Mouse (Mus musculus) embryo, embryonic 10 days (tissue): ENCODE measurements around the gene Cbx1.

ENCODE experiments used
- DNase-seq: peaks from one replicate; pipeline ENCODE4 v3.0.0-alpha.2; 2015; ENCODE audit warnings: low spot score

Cbx1 gene

DNA sequence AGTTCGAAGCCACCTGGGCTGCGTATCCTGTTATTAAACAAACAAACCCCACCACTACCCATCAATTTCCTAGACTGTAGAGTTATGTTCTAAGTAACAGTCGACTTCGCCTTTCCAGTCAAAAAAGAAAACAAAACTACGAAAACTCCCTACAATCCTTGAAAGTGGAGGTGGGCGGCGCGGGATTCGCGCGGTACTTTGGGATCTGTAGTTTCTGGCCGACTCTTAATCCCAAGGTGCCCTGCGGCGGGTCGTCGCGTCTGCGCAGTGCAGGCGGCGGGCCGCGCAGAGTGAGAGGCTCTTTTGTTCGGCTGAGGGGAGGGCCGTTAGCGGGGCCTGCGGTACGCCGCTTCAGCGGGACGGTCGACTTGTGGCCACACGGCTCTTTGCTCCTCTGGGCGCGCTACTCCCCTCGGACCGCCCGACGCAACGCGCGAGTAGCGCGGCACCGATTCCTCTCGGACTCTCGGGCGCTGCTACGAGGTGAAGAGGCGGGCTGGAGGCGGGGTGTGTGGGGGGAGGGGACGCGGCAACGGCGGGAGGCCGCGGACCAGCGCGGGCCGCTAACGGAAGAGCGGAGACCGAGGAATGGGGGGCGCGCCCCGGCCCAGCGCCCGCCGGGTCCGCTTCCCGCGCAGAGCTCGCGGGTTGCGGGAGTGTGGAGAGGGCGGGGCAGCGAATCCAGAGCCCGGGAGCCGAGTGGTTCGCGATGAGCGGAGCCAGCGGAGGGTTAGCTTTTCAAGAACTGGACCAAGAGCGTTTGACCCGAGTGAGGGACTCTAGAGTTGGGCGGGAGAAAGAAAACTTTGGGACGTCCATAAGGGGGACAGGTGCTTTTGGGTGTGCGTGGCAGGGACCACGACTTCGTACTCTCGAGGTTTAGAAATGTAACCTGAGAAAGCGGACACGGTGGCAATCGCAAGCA lies at the start of gene Cbx1:
TSS of gene Cbx1 (plus strand) at position 257 of the 925 bp plus-strand sequence.
- peak; percentile 97 for DNase-seq

DNA sequence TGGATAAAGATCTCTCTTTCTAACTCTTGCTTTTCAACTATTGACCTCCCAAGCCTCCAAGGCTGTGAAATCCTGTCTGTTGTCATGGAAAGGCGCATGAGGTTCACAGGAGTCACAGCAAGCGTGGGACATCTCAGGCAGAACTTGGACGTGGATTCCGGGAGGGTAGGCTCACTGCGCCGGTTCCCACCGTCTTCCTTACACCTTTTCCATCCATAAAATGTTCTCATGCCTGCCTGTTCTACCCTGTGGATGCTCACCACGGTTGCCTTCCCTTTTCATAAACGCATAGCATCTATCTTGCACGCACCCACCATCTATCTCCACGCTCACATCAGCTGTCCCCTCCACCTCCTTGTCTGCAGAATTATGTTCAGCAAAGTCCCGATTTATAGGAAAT lies 48.1 kb upstream of the Cbx1 start:
- no peak for DNase-seq

DNA sequence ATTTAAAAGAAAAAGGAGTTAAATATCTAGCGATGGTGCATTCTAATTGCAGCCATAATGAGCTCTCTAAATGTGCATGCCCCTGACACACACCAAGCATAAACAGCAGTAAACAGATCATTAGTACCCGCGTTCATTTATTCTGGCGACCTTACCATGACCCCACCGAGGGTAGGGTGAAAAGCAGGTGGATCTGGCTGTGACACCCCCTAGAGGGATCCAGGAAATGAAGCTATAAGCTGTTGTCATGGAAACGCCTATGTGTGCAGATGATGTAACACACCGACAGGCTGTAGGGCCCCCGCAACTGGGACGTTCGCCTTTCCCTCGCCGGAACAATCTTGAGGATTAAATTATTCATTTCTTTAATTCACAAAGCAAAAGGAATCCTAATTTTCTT lies 46.9 kb upstream of the Cbx1 start:
- DNase-seq = peak; percentile 57

DNA sequence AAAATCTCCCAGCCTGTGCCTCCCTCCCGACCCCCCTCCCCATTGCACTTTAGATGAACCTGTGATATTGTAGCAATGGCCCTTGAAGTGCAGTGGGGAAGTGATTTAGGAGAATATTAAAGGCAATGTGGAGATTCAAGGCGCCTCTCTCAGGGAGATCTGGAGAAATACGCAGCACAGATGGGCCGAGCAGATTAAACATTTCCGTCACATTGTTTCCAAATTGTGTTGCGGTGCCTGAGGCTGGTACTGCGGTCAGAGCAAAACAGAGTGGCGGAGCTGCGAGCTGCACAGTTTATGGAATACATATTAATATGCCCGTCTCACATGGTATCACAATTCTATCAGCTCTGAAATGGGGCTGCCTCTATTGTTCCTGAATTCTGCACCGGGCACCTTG lies 45.9 kb upstream of the Cbx1 start:
- no peak for DNase-seq

DNA sequence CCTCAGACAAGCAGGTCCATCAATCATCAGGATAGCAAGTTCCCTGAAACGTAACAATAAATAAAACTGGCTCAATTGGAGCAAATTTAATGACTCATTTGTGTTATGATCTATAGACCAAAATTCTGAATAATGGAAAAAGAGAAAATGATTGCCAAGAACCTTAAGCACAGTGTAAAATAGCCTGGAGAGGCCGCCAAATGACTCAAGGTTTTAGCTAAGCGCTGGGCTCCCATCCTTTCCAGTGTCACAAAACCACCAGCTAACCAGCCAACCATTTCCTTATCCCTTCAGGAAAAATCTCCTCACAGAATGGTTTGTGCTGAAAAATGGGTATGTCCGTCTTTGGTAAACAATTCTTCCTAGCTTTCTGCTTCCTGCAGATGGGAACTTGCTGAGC lies 45.0 kb upstream of the Cbx1 start:
- DNase-seq = no peak

DNA sequence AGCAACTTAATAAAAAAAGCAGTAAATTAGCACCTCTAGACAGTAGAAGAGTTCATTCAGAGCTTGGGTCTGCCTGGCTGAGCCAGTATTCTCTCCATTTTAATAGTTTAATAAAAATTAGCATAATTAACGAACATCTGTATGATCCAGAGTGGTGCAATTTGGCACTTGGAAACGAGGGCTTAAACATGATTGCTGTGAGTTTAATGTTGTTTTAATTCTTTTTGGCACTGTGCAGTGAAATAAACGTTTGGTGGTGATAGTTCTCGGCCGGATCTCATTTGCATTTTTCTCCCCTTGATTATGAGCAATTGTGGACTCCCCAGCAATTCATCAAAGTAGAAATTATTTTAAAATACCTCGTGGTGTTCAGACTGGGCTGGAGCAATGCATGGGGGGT lies 42.3 kb upstream of the Cbx1 start:
- no peak for DNase-seq

DNA sequence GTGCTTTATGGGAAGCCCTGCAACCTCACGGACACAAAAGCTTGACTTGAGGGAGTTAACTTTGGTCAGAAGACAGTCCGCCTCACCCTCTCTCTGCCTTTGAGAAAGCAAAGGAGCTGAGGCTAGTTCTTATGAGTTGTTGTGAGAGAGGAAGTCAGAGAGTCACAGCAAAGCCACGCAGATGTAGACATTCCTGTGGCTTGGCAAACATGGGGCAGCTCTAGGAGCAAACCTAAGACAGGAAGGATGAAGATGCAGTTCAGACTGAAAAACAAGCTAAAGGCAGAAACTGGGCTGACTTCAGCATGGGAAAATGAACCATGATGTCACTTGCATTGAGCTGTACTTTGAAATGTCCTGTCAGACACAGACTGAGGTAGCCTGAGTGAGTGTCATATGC lies 41.4 kb upstream of the Cbx1 start:
- no peak for DNase-seq

DNA sequence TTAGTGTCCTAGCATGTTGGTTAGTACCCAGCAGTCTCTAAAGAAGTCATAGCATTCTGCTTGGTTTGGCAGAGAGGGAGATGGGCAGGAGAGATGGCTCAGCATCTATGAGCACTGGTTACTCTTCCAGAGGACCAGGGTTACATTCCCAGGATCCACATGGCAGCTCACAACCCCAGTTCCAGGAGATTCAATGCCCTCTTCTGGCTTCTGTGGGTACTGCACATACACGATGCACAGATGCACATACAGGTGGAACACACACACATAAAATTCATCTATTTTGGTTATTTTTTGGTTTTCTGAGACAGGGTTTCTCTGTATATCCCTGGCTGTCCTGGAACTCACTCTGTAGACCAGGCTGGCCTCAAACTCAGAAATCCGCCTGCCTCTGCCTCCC lies 33.6 kb upstream of the Cbx1 start:
- DNase-seq = no peak

DNA sequence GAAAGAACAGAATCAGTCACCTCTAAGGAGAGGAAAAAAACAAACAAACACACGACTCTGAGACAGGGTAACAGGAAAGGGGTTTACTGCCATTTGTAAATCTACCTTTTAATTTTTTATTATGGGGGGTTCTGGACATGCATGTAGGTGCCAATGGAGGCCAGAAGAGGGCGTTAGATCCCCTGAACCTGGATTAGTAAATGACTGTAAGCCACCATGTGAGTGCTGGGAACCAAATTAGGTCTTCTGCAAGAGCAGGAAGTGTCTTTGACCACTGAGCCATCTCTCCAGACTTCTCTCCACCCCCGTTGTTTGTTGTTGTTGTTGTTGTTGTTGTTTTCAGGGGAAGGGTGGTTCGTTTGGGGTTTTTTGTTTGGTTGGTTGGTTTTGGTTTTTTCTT lies 31.5 kb upstream of the Cbx1 start:
- DNase-seq = no peak

DNA sequence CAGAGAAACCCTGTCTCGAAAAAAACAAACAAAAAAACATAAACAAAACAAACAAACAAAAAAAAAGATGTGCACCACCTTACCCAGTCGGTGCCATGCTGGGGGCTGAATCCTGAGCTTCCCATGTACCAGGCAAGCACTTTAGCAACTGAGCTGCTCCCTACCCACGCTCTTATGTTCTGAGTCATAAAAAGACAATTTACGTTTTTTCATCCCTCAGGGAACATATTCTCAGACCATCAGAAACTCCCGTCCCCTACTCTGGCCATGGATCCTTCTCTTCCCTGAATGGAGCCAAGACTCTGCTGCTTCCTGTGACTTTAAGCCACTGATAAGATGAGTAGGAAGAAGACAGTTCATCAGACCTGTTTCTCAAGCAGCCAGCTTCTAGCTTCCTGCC lies 30.5 kb upstream of the Cbx1 start:
- no peak for DNase-seq

DNA sequence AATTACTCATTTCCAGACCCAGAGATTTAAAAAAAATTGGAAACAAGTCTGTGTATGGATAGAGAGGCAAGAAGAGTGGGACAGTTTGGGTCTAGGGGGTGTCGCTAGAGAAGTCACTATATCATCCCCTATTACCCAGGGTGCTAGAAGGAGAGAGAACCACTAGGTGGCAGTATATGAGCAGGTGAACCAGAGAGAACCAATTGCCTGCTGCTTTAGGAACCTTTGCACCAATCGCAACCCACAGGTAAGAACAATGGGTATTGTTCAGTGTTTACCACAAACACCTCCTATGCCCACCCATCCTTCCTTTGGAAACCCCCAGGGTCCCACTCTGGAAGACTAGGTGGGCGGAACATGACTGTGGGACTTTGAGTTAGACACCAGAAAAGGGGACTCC lies 28.9 kb upstream of the Cbx1 start:
- peak; percentile 79 for DNase-seq

DNA sequence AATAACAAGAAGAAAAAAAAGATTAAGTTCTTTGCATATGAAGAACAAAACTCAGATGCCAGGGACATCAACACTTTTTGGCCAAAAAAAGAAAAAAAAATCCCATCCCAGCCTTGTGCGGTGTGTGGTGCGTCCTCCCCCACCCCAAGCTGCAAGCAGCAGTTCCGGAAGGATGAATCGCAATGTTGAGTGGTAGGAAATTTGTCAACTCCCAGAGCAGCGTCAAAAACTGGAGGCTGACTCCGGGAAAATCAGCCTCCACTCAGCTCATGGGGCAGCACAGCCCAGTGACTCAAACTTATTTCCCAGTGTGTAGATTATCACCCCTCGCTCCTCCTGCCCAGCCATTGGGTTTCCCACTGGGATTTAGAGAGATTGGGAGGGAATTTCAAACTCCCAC lies 26.9 kb upstream of the Cbx1 start:
- no peak for DNase-seq

DNA sequence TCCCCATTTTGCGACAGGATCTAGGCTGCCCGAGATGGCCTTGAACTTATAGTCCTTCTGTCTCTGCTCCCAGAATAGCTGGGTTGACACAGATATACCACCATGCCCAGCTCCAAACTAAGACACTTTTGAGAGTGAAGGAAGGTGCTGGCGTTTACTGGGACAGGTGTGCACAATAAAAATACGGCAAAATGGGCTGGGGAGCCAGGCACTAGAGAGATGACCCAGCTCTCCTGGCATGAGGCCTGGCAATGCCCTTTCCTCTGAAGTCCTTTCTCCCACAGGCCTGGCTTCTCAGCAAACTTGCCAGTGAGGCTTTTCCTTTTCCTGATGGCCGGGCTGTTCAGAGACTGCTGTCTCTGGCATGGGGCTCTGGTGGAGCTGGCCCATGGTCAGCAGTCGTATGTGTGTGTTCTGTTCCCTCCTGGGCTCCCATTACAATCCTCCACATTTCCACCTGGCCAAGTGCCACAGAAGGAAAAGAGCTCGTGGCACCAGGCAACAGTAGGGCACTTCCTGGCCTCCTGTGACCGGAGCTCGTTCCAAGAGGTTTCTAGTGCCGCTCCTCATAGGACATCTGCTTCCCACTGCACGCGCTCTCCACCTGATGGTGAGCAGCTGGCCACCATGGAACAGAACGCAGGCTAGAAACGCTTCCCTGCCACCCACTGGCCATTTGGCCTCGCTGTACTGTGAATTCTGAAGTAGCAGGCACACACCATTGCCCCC lies 26.0 kb upstream of the Cbx1 start:
- no peak for DNase-seq

DNA sequence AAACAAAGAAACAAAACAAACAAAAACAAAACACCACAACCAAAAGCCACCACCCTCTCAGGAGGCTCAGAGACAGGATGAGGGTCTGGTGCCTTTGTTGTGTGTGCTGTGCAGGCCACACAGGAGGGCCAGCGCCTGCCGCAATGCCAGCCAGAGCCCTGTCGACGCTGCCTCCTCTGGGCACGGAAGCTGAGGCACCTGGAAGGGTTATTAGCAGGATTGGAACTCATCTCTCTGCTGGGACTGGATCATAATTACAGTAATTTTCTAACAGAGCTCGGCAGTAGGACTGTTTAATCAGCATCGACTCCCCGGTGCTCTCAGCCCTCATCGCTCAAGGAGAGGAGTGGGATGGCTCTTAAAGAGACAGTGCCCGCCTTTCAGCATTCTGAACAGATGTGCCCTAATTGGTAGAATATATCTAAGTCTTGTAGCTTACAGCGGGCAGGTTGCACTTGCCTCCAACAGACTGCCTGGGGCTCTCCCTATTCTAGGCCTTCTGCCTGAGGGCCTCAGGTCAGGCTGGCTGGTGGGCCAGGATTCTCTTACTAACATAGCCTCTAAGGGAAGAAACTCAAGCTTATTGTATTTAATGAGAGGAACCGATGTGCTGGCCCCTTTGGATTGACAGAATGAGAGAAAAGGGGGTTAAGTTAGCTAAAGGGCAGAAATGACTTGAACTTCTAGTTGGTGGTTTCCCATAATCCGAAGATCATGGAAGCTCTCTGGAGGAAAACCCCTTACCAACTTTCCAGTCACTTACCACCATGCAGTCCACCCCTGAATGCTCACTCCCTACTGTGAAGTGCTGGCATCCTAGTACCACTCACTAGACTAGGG lies 24.2 kb upstream of the Cbx1 start:
- DNase-seq = no peak

DNA sequence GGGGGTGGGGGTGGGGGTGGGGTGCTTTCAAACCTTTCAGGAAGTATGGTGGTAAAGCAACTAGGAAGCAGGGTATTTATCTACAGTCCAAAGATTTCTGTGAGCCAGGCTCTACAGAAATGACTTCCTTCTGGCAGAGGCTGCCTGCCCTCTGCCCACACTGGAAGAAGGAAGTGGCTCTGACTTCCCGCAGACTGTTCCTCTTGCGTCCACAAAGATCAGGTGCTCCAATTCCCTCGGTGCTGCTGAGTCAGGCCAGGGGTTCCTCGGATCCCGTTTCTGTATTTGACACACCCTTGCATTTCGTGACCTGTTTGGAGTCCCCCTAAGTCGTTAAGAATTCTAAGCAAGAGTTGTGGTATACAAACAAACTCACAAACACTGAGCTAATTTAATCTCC lies 23.3 kb upstream of the Cbx1 start:
- no peak for DNase-seq

DNA sequence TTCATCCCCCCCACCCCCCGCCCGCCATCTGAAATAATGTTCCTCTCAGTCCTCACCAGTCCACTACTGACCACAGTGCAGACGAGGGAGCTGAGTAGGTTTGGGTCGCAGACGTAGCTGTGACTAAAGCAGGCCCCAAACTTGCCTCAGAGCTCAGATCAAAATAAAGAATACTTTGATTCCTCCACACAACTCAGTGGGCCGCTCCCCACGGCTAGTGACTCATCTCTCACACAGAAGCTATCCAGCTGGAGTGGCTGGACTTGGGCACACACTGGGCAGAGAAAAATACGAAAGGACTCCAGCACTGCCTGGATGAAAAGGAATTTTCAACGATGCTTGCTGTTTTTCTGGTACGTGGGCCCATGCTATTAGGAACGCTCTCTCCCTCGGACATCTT lies 22.4 kb upstream of the Cbx1 start:
- DNase-seq = no peak

DNA sequence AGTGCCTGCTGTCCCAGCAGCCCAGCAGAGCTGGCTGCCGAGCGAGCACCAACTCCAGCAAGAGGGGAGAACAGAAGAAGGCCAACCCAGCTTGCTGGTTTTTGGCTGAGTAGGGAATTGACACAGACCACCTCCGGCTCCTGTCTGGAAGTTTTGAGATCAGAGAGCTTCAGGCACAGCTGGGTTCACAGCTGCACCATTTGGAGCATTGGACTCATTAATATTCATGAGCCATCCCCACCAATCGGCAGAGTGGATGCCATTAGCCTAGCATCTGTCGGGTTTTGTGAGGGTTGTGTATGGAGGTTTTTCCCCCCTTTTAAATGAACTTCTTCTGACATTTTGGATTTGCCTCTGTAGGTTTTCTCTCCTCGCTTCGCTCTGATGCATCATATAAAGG lies 21.8 kb upstream of the Cbx1 start:
- DNase-seq = peak; percentile 62

DNA sequence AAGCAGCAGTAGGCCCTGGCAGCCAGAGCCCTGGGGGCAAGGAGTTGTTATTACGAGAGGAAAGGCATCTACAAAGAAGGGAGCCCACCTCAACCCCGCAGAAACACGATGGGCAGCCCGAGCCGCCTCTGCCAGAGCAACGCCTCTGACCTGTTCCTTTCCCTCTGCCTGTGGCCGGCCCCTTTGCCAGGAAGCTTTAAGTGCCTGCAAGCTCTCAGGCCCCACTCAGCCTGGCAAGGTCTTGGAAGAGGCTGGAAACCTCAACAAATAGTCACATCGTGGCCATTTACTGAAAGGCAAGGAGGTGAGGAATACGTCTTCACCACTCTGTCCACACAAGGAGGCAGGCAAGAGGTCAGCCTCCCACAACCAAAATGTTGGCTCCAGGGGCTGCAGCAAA lies 20.7 kb upstream of the Cbx1 start:
- DNase-seq = no peak

DNA sequence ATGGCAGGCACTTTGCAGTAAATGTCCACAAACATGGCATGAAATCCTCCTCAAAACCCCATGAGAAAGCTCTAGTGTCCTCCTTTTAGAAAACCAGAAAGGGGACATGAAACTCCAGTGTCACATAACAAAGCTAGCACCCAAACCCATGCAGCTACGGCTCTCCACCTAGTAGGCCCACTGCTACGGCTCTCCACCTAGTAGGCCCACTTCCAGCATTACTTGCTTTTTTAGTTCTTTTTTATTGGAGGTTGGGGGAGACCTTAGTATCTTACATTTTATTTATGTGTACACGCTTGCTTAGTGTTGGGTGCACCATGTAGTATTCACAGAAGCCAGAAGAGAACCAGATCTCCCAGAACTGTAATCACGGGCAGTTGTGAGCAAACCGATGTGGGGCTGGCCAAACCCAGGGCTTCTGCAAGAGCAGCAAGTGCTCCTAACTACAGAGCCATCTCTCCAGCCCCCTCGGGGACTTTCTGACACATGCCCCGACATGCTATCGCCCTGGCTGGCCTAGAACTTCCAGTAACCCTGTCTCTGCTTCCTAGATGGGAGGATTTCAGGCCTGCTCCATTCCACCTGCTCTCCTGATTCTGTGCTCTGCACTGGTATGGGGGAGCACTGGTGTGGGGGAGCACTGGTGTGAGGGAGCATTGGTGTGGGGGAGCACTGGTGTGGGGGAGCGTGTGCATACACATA lies 17.5 kb upstream of the Cbx1 start:
- no peak for DNase-seq

DNA sequence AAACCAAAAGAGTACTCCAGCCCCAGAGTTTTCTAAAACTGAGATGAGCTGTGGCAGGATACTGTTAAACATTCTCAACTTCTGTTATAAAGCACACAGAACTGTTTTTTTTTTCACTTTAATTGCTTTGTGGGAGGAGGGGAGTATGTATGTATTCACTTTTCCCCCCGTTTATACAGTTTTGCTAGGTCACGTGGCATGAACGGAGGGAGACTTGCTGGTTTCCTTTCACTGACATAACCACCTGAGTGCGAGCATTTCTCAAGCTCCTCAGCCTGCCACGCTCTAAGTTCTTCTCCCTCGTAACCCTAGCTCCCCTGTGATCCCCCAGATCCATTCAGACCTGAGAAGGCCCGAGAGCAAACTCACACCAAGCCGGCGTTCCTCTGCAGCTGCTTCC lies 16.5 kb upstream of the Cbx1 start:
- DNase-seq = no peak

DNA sequence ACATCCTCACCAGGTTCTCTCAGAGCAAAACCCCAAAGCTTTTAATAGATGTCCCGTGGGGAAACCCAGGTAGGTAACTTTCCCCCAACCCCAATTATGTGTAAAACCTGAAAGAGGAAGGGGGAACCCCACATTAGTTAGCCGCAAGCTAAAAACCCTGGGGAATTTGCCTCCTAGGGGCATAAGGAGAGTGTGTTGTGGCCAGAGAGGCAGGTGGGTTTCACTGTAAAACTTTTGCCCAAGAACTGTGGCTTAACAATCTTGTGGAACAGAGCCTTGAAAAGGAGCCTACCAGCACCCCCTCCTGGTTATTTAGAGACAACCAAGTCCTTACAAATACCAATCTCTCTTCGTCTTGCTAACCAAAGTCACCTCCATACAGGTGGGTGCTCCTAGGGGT lies 14.4 kb upstream of the Cbx1 start:
- no peak for DNase-seq

DNA sequence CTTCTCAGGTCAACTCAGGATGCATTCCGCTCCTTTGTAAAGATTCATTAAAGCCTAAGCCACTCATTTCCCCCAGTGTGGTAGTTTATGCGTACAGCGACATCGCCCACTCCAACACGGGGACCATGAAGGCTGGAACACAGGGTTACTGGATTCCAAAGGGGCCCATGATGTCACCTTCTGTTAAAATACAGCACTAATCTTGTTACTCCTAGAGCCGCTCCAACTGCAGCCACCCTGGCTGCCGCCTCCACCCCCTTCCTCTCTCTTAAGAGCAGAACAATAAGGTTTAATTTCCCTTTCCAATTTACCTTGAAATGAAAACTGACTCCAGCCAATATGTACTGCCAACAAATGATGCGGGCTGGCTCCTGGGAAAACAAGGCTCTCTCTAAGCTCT lies 13.9 kb upstream of the Cbx1 start:
- DNase-seq = no peak
